Mouse (Mus musculus) embryo, embryonic 11.5 days (tissue): ENCODE data around the gene BC052040.
A peak's percentile ranks its signal among the peaks of the same experiment; 100 is the strongest.

Experiments
- DNase-seq: peaks from one replicate; pipeline ENCODE4 v3.0.0-alpha.2; 2012; ENCODE audit warnings: low read depth, low spot score

BC052040 gene

DNA sequence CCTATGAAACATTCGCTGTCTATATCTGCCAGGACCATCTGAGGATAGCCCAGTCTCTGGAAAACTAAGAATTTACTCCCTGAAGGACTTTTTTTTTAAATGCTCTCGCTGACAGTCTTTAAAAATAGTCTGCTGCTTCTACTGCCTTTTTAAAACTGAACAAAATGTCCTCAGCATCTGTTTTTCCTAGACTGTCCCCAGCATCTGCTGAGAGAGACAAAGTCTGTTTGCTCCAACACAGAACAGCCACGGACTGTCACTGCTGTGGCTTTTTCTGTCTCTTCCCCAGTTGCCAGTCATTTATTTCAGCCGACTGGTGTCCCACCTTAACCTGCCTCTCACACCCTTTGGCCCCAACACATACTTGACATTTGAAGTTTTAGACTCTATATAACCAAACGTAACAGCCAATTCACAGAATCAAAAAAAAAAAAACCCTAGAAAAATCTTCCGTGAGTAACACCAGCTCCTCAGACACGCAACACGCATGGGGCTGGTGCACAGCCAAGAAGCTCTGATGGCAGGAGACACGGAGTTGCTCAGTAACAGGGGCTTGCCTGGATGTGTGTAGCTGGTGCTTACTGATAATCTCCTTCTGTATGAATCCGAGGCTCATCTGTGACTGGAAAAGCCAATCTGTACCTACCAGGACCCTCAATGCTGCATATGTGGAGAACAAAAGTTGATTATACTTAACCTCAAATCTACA is 188.2 kb downstream of the BC052040 start:
- no peak for DNase-seq

DNA sequence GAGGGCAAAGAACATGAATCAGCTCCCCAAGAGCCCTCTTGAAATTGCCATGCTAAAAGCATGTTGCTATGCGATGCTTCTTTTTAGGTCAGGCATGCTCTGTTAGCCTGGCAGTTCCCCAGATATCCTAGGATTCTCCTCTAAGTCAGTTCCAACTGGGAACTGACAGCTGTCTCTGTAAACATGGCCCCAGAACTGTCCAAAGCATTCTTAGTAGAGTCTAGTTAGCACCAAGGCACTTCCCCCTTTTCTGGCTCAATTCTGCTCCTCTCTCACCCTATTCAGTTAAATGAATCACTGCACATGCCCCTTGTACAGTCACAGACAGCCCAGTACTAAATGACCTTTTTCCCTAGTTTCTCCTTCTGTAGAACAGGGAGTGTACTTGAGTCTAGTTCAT is 191.2 kb downstream of the BC052040 start:
- no peak for DNase-seq

DNA sequence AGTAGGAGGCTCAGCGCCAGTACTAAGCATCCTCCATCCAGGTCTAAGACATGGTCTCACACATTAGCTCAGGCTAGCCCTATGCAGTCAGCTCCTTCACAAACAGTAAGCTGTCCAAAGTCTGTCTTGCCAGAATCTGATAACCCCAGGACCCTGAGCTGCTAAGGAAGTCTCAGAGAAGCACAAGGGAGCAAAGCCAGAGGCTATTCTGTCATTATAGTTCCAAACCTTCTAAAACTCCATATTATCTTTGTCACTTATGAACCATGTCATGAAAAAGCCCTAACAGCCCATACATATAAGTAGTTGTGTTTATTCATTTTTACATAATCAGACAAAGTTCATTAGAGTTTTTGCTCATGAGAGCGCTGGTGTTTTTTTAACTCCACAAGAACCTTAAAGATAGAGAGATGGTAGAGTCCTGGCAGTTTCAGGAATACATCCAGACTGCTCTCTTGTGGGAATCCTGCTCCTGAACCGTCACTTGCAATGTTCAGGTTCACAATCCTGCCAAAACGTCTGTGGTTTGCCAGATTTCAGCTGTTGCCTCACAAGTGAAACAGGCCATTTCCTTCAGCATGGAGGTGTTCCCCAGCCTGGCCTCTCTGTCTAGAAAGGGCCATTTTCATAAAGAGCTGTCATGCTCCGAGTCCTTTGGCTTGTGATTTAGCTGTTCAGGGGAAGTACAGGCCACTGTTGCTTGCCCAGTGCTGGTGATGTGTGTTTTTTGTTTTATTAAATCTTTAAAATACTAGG is 192.8 kb downstream of the BC052040 start:
- no peak for DNase-seq

DNA sequence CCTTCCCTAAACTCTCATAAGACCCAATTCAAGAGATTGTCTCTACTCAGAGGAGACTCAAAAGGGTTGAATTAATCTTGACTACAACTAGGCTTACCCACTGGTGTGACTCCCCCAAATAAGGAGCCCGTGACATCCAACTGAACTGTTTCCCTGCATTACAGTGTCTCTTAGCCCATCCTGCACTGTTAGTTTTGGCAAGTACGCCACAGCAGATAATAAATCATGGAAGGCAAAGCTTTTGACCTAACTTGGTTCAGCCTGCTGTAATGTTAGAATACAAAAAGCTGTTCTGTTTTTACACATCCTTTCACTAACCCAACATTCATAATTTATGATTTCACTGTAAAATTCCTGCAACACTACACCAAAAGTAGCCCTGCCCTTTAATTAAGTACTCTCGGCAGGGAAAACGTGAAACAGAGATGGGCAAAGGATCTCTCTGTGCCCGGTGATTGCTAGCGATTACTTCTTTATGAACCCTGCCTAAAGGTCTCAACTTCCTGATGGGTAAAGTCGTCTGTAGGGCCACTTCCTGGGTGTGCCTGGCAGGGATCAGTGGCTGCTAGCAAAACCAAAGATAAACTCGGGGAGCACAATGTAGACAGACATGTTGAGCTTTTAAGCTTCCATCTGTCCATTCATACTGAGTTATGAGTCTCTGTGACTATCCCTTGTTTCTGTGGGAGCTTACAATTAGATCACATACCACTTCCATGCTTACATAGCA is 194.1 kb downstream of the BC052040 start:
- no peak for DNase-seq

DNA sequence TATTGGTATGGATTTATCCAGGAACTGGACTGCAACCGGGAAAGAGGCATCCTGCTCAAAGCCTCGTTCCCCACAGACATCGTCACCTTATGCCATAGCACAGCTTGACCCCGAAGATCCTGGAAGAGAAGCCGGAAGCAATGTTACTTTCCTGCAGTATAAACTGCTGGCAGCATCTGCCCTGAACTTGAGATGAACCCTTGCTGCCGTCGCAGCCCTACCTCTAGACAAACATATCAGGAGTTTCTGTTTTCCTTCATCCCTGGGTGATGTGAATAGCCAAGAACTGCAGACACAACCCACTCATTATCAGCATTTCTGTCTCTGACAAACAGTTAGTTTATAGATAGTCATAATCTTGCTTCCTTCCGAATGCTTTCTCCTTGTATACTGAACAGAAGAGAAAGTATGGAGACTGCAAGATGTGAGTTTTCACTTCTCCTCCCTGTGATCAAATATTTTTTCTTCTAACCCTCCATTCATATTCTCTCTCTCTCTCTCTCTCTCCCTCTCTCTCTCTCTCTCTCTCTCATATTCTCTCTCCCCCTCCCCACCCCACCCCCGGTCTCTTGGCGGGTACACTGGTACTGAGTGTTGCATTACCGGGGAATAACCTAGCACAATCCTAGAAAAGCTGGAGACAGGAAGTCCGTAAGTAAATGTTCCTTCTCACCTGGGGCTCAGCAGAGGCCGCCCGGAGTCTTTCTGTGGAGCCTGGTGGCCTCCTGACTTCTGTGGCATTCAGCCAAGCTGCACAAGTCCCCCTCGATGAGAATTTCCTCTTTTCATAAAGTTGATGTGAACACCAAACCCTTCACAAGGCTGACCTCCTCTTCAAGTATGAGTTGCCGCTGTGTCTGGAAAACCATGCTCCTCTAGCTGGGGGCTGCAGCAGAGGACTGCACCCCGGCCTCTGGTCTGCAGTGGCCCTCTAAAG is 195.7 kb downstream of the BC052040 start:
- no peak for DNase-seq

DNA sequence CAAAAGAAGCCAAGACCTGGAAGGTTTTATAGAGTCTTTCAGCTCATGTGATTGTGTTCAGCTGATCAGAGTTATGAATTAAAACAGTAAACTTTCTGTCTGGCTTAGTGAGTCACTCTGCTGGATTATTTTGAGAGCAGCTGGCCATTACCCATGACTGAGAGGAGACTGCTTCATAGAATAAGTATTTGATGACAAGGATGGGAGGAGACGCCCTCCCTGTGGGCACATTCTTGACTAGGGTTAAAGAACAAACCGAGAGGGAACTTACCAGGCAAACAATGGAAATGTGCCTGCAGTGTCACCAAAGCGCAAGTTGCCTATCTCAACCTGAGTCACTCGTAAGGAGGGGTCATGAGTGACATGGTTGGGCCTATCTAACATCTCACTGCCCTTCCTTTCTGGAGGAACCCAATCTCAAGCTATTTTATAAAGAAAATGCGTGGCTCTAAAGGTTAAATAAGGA is 199.1 kb downstream of the BC052040 start:
- DNase-seq = no peak

DNA sequence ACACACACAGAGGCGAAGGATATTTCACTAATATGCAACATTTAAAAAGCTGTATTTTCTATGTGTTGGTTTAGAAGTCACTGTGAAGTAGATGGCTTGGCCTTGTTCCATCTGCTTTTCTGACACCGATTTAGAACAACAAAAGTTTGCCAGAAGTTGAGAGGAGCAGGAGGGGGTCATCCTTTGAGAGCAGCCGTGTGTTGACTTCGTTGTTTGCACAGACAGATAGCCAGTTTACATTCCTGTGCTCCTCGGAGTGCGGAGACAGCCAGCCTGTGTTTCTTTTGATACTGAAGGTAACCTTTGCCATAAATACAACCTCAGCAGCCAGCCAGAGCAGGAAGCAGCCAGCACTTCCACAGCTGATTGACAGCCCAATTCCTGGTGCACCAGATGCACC is 204.2 kb downstream of the BC052040 start:
- DNase-seq = no peak

DNA sequence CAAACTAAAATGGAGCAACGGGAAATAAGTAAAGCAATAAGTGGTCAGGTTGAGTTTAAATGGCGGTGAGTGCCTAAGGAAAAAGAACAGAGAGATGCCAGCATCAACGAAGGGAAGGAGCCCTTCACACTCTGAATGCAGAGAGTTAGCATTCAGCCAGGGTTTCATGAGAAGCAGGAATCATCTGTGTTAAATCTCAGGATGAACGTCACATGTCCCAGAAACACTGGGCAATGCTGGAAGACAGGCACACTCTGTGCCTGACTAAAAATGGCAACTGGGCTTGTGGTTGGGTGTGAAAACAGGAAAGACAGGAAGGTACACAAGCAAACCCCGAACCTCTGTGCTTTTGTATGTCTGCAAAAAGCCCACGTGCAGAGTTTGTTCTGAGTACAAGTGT is 217.3 kb downstream of the BC052040 start:
- DNase-seq = no peak

DNA sequence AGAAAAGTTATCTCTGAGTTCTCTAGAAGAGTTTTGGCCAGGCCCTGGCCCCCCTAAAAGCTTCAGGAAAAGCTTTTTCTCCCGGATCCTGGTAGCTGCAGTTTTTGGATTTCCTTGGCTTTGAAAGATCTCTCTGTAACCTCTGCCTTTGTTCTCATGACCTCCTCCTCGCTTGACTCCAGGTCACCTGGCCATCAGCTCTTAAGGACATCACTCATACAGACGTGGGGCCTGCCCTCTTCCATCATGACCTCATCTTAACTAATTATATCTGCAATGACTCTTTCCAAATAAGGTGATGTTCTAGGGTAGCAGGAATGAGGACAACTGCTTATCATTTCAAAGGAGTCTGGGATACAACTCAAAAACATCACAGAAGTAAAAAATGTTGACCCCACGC is 226.9 kb downstream of the BC052040 start:
- DNase-seq = no peak

DNA sequence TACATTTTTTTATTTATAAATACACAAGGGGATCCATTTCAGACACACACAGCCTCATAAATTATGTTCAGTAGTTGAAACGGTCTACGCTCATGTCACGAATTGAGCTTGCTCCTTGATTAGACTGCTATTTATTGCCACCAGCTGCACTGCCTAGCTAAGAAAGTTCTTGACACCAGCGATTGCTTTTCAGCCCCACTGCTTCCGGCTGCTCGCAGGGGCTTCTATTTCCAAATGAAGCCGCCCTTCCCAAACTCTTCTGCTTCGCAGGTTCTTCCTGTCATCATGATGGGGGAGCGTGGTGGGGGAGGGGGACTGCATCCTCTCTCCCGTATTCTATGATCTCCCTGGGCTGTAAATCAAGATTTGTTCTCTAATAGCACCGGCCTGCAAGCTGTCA is 231.8 kb downstream of the BC052040 start:
- peak; percentile 24 for DNase-seq

DNA sequence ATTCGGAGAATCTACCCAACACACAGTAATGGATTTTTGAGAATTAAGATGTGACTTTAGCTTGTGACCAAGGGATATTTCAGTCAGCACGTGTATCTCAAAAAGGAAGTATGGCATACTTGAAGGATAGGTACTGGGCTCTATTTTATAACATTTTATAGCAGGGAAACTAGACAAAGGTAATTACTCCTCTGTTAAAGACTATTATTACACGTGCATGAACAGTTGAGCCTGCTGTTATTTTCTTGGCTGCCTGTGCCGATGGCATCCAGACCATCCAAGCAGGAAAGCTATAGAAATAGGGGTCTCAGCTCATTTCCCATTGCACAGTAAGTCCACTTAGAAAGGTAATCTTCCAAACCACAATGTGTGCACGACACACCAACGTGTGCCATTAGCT is 232.2 kb downstream of the BC052040 start:
- DNase-seq = no peak

DNA sequence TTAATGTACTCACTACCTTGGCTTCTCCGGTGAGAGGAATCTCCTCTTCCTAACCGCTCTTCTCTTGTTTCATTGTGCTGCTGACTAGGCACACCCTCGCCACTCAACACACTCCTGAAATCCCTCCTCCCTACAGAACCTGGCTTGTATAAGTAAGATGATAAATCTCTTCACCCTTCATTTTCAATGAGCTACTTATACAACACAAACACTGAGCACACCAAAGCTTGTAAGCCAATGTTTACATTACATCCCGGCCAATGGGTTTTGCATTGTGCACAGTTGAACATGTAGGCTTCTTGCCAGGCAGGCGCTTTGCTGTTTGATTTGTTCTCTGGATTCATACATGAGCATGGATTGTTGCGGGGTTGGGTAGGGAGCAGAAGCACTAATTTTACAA is 236.4 kb downstream of the BC052040 start:
- DNase-seq = no peak

DNA sequence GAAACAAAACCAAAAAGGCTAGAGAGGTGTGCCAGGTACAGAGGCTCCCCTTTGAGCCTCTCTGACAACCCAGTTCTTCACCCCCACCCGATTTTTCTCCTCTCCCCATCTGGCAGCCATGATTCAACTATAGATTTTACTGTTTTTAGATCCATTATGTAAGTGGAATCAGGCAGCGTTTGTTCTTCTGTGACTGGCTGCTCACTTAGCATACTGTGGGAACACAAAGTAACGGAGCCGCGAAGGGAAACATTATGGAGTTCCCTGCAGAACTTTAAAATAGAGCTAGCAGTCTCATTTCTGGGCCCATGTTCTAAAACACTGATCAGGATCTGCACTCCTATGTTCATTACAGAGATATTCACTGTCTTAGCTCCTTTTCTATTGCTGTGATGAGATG is 240.8 kb downstream of the BC052040 start:
- DNase-seq = no peak
